Mouse (Mus musculus) spleen, adult 10 weeks (tissue): Measurements from ENCODE around the gene Hist1h3g. TPM values are rescaled to one million over a fixed set of nuclear protein-coding genes. Genes with fewer than 3 reads are reported as not detected.

Experiments
- polyA plus RNA-seq: library from polyadenylated mRNA; stranded (reverse); fragments of 350-450 nt; fragmentation: Illumina TruSeq; extraction: RNeasy Lipid Tissue Mini Kit (QIAGEN cat#74804); gene quantifications from one replicate; pipeline ENCODE4 v1.2.3, GENCODE M21; 2015; ENCODE audit warnings: low replicate concordance; ENCODE audit not compliant: insufficient read depth

The Hist1h3g gene
- not detected for polyA plus RNA-seq

DNA sequence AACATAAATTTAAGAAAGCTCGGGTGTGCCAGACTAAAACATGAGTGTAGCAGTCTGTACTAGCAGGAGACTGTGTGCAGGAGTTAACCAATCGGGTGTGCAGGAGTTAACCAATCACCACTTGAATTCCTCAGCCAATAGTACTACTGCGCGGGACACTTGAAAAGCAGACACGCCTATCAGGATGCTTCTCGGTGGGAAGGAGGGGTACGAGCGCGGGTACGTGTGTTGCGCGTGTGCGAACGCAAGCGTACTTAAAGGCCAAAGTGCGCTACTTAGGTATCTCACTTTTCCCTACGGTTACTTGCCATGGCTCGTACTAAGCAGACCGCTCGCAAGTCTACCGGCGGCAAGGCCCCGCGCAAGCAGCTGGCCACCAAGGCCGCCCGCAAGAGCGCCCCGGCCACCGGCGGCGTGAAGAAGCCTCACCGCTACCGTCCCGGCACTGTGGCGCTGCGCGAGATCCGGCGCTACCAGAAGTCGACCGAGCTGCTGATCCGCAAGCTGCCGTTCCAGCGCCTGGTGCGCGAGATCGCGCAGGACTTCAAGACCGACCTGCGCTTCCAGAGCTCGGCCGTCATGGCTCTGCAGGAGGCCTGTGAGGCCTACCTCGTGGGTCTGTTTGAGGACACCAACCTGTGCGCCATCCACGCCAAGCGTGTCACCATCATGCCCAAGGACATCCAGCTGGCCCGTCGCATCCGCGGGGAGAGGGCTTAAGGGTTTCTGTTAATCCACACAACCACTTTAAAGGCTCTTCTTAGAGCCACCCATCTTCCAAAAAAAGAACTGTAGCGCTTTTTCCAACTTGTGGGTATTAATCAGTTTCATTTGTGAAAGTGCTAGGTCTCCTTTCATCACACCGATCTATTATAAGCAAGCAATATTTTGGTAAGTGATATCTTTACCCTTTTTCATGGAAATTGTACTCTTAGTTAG lies at the start of gene Hist1h3g:
TSS of gene Hist1h3g (plus strand) at position 286 of the 939 bp plus-strand sequence.

DNA sequence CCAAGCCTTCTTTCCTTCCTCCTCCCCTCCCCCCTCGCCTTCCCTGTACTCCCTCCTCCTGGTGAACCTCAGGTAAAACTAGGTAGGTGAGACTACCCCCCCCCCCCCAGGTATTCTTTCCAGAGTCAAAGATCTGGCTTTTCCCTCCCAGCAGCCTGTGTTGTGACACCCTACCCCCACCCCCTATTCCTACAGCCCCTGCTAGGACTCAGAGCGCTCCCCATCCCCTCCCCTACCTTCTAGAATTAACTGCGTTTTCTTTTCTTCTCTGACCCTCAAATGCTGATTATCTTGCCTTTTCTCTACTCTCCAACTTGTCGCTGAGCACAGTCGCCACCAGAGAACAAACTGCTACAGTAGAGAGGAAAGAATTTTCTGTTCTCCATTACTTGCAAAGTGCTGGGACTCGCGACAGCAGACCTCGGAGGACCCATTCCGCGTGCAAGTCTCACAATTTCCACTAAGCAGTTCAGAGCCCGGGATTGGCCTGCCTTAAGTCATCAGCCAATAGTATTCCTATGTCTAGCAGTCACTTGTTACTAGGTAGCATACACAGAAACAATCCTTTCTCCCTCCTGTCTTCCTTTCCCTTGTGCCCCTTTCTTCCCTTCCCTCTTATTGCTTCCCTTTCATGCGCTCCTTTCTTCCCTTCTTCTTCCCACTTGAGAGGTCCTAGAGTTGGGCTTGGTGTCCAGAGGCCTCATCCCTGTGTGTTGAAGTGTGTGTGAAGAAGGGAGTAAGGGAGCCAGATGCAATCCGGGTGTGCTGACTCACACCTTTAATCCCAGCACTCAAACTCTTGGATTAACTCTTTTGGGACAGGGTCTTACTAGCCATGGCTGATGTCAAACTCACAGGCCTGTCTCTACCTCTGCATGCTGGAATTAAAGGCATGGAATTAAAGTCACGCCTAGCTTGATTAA lies 46.6 kb upstream of the Hist1h3g start, which contains the start of gene Btn2a2:
TSS of gene Btn2a2 (minus strand) at position 458 of the 923 bp plus-strand sequence.

DNA sequence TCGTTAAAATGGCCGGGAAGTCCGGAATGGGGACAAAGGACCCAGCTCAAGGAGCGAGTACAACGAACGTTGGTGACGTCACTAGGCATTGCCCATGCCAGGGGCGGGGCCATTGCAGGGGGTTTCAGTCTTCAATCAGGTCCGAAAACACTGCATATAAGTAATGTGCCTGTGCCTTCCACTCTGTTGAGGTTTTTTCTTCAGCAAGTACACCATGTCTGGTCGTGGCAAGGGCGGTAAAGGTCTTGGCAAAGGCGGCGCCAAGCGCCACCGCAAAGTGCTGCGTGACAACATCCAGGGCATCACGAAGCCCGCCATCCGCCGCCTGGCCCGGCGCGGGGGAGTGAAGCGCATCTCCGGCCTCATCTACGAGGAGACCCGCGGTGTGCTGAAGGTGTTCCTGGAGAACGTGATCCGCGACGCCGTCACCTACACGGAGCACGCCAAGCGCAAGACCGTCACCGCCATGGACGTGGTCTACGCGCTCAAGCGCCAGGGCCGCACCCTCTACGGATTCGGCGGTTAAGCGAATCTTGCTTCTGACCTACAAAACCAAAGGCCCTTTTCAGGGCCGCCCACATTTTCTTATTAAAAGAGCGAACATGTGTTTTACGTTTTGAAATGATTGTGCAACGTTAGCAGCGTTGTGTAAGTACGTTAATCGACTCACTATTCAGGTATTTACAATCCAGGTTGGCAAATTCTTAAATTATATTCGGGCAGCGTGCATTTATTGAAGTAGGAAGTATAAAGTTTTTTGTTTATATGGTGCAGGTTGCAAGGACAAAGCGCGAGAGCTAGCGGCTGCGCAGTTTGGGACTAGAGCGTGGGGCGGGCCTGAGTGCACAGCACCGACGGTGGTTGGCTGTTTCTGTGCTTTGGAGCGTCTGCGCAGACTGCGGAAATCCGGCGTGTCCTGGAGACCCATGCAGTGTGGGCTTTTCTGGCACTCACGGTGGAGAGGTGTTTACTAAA lies 4.0 kb upstream of the Hist1h3g start, which contains the start of gene Hist1h4h:
TSS of gene Hist1h4h (plus strand) at position 150 of the 975 bp plus-strand sequence.

DNA sequence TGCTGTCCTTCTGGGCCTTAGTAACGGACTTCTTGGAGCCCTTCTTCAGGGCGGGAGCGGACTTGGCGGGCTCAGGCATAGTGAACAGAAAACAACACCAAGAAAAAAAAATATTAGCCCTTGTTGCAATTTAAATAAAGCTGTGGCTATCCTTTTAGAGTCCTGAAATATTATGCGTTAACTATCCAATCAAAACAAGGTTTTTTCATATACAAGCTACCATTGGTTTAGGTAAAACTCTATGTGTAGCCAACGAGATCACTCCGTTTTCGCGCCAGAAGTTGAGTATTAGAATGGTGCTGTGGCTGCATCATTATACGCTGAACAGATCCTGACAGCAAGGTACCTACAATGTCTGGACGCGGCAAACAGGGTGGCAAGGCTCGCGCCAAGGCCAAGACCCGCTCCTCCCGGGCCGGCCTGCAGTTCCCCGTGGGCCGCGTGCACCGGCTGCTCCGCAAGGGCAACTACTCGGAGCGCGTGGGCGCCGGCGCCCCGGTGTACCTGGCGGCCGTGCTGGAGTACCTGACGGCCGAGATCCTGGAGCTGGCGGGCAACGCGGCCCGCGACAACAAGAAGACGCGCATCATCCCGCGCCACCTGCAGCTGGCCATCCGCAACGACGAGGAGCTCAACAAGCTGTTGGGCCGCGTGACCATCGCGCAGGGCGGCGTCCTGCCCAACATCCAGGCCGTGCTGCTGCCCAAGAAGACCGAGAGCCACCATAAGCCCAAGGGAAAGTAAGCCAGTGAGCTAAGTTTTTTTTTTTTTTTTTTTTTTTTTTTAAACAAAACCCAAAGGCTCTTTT lies 1.5 kb upstream of the Hist1h3g start, which contains the start of gene Hist1h2af:
TSS of gene Hist1h2af (plus strand) at position 347 of the 808 bp plus-strand sequence.

DNA sequence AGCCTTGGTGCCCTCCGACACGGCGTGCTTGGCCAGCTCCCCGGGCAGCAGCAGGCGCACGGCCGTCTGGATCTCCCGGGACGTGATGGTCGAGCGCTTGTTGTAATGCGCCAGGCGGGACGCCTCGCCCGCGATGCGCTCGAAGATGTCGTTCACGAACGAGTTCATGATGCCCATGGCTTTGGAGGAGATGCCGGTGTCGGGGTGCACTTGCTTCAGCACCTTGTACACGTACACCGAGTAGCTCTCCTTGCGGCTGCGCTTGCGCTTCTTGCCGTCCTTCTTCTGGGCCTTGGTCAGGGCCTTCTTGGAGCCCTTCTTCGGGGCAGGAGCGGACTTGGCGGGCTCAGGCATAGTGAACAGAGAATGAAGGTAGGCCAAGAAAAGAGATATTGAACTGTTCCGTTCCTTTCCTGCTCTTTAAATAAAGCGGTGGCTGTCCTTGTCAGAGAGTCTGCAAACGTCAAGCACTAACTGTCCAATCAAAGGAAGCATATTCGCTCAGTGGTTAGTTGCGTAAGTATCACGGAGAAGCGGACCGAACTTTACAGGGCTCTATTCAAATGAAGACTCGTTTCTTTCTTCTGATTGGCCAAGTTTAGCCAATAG lies 7.9 kb downstream of the Hist1h3g start, which contains the start of gene Hist1h2bh:
TSS of gene Hist1h2bh (minus strand) at position 394 of the 609 bp plus-strand sequence.

DNA sequence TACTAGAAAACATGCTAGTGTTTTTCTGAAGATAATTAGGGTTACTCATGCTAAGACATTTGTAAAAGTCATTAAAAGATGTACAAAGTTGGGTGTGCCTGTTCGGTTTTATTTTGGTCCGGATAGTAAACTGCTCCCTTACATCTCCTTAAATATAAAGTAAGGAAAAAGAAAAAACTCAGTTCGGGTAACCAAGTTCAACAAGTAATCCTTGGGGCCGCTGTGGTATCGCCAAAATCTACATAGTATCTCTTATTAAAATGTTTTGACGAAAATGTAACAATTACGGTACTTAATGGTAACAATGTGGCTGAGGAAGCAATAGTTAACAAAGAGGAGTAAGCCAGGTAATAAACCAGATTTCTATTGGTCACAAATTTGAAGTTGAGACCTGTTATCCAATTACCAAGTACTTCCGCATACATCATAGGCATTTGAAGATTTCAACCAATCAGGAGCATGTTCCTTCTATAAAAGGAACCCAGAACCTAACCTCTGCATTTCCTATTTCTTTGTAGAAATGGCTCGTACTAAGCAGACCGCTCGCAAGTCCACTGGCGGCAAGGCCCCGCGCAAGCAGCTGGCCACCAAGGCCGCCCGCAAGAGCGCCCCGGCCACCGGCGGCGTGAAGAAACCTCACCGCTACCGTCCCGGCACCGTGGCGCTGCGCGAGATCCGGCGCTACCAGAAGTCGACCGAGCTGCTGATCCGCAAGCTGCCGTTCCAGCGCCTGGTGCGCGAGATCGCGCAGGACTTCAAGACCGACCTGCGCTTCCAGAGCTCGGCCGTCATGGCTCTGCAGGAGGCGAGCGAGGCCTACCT lies 9.0 kb downstream of the Hist1h3g start, which contains the start of gene Hist1h3f:
TSS of gene Hist1h3f (plus strand) at position 88 of the 822 bp plus-strand sequence.

DNA sequence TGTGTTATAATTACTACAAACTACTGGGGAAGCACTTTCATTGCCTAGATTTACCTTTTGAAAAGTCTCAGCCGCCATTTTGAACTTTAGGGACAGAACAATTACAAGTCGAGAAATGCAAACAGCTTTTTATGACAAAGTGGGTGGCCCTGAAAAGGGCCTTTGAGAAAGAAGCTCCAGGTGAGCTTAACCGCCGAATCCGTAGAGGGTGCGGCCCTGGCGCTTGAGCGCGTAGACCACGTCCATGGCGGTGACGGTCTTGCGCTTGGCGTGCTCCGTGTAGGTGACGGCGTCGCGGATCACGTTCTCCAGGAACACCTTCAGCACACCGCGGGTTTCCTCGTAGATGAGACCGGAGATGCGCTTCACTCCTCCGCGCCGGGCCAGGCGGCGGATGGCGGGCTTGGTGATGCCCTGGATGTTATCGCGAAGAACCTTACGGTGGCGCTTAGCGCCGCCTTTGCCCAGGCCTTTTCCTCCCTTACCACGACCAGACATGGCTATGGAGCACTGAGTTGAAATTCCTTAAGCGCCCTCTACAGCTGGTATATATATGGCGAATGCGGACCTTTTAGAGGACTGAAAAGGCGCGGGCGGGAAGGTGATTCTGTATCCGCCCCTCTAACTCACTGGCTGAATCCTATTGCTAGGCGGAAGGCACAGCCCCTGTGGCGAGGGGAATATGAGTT lies 16.1 kb downstream of the Hist1h3g start, which contains the start of gene Hist1h4f:
TSS of gene Hist1h4f (minus strand) at position 503 of the 689 bp plus-strand sequence.

DNA sequence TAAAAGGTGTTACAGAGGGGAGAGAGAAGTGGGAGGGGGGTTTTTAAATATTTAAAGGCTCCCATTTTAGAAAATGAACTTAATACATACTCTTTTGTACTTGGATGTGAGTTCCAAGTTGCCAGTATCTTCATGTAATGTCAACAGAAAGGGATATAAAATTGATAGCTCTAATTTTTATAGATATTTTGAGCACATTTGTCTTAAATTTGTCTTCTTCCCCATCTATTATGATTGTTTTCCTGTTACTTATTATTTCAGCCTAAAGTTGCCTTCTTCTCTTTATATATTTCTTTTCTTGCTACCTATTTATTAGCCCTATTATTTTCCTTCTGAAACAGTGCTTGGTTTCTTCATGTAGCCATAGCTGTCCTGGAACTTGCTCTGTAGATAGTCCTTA lies 17.7 kb downstream of the Hist1h3g start, which contains the start of gene Hist1h1d:
TSS of gene Hist1h1d (plus strand) at position 301 of the 400 bp plus-strand sequence.

DNA sequence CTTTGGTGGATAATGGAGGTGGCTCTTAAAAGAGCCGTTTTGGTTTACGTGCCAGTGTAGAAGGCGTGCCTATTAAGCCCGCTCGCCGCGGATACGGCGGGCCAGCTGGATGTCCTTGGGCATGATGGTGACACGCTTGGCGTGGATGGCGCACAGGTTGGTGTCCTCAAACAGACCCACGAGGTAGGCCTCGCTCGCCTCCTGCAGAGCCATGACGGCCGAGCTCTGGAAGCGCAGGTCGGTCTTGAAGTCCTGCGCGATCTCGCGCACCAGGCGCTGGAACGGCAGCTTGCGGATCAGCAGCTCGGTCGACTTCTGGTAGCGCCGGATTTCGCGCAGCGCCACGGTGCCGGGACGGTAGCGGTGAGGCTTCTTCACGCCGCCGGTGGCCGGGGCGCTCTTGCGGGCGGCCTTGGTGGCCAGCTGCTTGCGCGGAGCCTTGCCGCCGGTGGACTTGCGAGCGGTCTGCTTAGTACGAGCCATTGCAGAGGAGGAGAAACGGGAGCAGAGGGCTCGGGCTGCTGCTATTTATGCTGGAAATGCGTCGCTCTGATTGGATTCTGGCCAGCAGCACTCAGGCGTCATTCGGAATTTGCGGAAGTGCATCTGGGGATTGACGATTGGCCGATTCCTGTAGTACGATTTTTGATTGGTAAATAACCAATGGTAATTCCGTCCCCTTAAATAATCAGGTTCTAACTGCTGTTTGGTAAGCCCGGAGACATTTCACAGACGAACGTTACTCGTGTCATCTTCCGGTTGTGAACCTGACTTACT lies 26.8 kb downstream of the Hist1h3g start, which contains the start of gene Hist1h3e:
TSS of gene Hist1h3e (minus strand) at position 487 of the 777 bp plus-strand sequence.

DNA sequence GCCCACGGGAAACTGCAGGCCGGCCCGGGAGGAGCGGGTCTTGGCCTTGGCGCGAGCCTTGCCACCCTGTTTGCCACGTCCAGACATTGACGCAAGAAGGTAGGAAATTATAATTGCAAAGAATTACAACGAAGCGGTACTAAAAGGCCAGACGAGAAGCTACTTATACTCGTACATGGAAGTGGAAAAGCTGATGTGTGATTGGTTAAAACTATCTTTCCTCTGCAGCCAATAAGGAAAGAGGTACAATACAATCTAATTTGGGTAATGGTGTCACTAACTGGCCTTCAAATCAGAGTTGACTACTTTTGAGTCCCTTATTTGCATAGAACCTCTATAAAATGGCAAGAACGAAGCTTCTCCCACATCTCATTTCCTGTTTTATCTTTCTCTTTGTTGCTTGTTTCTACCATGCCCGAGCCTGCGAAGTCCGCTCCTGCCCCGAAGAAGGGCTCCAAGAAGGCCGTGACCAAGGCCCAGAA lies 35.8 kb downstream of the Hist1h3g start, which contains the start of the genes Hist1h2ae and Hist1h2bg:
TSS of gene Hist1h2ae (minus strand) at position 199 of the 482 bp plus-strand sequence.
TSS of gene Hist1h2bg (plus strand) at position 375 of the 482 bp plus-strand sequence.

DNA sequence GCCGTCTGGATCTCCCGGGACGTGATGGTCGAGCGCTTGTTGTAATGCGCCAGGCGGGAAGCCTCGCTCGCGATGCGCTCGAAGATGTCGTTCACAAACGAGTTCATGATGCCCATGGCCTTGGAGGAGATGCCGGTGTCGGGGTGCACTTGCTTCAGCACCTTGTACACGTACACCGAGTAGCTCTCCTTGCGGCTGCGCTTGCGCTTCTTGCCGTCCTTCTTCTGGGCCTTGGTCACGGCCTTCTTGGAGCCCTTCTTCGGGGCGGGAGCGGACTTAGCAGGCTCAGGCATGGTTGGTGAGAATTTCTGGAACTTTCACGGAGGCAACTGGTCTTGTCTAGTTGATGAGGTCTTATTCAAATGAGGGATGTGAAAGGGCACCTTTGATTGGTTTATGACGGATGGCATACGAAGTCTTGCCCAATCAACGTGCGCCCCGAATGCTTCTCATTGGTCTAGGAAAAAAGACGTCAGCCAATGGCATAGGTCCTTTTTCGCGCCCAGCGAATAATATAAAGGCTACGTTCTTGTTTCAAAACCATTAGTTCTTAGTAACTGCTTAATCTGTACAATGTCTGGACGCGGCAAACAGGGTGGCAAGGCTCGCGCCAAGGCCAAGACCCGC lies 38.8 kb downstream of the Hist1h3g start, which contains the start of the genes Hist1h2bf and Hist1h2ad:
TSS of gene Hist1h2bf (minus strand) at position 299 of the 627 bp plus-strand sequence.
TSS of gene Hist1h2ad (plus strand) at position 484 of the 627 bp plus-strand sequence.

DNA sequence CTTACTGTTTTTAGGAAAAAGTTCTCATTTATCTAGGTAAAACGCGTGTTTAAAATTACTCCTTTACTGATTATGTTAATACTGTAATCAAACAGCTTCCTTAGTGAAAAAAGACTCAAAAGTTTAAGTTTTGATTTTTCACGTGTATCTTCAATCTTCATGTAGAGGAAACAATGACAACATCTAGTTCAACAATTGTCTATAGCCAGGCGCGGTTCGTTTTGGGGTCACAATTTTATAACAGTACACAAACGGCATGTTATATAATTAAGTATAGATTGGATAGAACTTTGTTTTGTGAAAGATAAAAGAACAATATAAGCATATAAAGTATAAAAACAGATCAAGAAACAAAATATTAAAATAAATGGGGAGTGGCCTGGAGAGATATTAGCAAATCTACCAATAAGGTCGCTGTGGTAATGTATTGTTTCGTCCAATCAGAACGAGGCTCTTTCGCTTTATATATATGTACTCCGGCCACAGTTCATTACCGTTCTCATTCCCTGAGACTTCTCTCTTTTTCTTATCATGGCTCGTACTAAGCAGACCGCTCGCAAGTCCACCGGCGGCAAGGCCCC lies 40.1 kb downstream of the Hist1h3g start, which contains the start of gene Hist1h3d:
TSS of gene Hist1h3d (plus strand) at position 493 of the 581 bp plus-strand sequence.

DNA sequence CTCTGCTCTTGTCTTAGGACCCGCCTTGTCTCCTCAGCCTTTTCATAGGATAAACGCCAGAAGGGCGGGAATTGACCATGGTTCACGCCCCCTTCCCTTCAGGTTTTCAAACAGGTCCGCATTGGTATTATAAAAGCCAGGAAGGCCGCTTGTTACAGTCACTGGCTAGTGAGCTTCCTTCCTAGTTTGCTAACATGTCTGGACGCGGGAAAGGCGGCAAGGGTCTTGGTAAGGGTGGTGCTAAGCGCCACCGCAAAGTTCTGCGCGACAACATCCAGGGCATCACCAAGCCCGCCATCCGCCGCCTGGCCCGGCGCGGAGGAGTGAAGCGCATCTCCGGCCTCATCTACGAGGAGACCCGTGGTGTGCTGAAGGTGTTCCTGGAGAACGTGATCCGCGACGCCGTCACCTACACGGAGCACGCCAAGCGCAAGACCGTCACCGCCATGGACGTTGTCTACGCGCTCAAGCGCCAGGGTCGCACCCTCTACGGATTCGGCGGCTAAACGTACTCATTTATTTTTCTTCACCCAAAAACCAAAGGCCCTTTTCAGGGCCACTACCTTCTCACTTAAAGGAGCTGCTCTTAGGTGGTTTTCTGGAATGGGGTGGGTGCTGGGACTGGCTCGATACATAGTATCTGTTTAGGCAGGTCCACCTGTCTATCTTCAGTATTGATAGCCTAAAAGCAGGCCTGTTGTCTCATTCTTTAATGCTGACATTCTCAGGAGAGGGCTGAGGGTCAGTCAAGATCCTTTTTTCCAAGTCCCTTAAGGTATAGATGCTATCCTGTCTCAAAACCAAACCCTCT lies 46.4 kb downstream of the Hist1h3g start, which contains the start of gene Hist1h4d:
TSS of gene Hist1h4d (plus strand) at position 191 of the 811 bp plus-strand sequence.

